Mouse (Mus musculus) c-Kit-positive CD71-negative TER-119-negative erythroid progenitor cells, embryonic 14.5 days (primary cell): ENCODE data around the gene Cd38.
A peak's percentile ranks its signal among the peaks of the same experiment; 100 is the strongest.

Experiments
- DNase-seq: peaks from one replicate; pipeline ENCODE4 v3.0.0-alpha.2; 2013; ENCODE audit warnings: low read depth

Gene Cd38

DNA sequence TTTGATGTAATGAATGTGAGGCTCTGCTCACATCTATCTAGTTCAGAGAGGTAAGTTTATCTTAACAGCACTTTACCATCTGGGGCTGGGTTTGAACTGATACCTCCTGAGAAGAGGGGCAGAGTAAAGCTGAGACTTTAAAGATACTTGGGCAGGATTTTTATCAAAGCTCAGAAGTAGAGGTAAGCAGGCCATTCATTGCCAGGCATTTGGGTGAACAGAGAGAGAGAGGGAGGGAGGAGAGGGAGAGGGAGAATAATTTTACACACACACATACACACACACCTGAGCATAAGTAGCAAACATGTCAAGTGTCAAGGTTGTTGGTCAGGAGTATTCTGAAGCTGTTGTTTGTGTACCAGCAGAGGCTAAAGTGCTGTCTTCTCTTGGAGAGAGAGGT is at the start of gene Cd38:
Cd38 (plus strand) TSS at position 301 of the 400 bp plus-strand sequence.
- no peak for DNase-seq

GRCm38 (mm10) chr5:43818695-43819094 is 49.7 kb upstream of the Cd38 start, which contains the start of gene Bst1:
Gene Bst1 (plus strand): TSS chr5:43818885.
- DNase-seq, result no peak

- no peak for DNase-seq
Observed at GRCm38 (mm10) chr5:43820785-43821184, 47.6 kb upstream of the Cd38 start.

DNA sequence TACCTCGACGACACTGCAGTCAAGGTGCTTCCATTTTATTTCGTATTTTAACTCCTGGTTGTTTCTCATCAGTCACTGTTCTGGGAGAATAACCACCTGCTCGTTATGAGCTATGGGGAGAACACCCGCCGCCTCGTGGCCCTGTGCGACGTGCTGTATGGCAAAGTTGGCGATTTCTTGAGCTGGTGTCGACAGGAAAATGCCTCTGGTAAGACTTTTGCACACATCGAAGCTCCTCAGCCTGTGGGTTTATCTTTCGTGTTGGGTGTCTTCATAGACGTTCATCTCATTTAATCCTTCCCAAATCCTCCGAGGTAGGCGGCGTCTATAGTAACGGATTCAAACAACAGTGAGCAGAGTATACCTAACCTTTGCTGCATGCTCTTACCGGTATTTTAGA is 46.8 kb upstream of the Cd38 start, which contains the start of gene Fbxl5:
Fbxl5 (minus strand) TSS at position 101 of the 400 bp plus-strand sequence.
- no peak for DNase-seq

GRCm38 (mm10) chr5:43822199-43822598 is 46.2 kb upstream of the Cd38 start:
- DNase-seq, result no peak

- no peak for DNase-seq
Observed at GRCm38 (mm10) chr5:43822824-43823223, 45.5 kb upstream of the Cd38 start.

DNA sequence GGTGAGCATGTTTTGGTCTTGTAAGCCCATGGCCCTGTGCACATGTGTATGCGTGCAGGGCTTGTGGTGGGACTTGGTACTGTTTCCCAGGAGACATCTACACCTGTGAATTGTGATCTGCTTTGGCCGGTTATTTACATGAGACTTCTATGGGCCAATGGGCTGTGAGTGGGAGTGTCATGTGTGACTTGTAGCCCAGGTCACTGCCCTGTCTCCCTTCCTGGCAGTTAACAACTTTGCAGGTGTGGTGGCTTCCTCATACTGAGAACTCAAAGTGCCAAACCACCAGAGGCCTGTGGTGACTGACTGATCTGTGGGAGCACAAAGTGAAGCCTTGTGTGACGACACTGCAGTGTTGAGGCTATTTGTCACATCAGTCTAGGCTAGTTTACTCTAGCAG is 43.8 kb upstream of the Cd38 start:
- DNase-seq, result no peak

- DNase-seq, result no peak
Observed at GRCm38 (mm10) chr5:43826883-43827282, 41.5 kb upstream of the Cd38 start.

DNA sequence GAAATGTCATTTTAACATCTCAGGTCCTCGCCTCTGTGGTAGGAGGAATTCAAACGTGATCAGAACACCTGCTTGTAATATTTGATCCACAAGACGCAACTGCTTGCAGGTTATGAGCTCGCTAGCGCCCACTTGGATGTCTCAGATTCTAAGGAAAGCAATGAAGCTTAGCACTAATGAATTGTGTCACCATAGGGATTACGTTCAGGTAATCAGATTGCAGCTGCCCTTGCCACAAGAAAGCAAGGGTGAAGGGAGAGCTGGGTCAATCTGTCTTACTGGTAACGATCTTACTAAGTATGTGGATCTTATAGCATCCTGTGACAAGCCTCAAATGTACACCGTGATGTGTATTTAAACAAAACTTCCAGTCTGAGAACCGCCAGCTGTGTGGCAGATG is 41.0 kb upstream of the Cd38 start:
- no peak for DNase-seq

- no peak for DNase-seq
Observed at GRCm38 (mm10) chr5:43836590-43836989, 31.8 kb upstream of the Cd38 start.

- peak; percentile 56 for DNase-seq
Observed at GRCm38 (mm10) chr5:43837372-43837771, 31.0 kb upstream of the Cd38 start.

- DNase-seq, result peak; percentile 65
Observed at GRCm38 (mm10) chr5:43841144-43842010, 27.0 kb upstream of the Cd38 start.

DNA sequence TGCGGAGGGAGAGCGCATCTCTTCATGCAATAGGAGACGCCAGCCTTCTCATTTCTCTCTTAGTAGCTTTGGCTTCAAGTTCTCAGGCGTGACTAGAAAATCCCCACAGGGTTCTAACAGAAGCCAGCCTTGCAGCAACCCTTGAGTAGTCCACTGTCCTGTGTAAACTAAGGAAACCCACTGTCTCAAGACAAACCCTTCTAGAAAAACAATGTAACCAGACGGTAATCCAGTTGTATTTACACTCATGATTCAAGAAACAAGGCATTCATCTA is 26.4 kb upstream of the Cd38 start:
- DNase-seq, result no peak

- no peak for DNase-seq
Observed at GRCm38 (mm10) chr5:43842576-43843155, 25.7 kb upstream of the Cd38 start.

DNA sequence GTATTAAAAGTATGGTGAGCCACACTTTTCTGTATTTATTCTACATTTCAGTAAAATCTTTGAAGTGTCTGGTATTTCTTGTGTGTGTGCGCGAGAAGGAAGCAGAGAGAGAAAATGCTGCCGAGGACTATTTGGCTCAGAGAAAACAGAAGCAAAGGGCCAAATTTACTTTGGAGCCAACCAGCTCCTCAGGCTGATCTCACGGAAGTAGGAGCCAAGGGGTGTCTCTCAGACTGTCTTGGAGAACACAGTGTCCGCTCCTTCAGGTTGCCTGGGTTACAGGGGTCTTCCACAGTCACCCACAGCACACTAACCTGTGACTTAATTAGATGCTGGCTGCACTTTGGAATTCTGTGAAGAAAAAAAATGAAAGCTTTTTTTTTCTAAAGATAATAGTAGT is 23.3 kb upstream of the Cd38 start:
- no peak for DNase-seq

DNA sequence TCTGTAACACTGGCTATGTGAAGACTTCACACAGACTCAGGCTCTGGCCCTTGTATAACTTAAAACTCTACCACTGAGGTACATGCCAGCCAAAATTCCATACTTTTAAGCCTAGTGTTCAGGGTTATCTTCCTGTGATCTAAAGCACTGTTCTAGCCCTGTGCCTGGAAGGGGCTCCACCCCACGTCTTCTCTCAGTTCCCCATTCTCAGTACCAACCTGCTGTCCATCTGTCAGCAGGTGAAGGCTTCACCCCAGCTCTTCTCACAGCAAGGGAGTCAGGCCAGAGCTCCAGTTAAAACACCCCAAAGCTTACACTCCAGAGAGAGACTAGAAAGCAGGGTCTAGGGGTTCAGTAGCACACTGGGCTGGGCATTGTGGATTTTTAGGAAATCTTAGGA is 22.7 kb upstream of the Cd38 start:
- no peak for DNase-seq

GRCm38 (mm10) chr5:43846227-43846626 is 22.1 kb upstream of the Cd38 start:
- no peak for DNase-seq

- no peak for DNase-seq
Observed at GRCm38 (mm10) chr5:43847555-43847954, 20.8 kb upstream of the Cd38 start.

DNA sequence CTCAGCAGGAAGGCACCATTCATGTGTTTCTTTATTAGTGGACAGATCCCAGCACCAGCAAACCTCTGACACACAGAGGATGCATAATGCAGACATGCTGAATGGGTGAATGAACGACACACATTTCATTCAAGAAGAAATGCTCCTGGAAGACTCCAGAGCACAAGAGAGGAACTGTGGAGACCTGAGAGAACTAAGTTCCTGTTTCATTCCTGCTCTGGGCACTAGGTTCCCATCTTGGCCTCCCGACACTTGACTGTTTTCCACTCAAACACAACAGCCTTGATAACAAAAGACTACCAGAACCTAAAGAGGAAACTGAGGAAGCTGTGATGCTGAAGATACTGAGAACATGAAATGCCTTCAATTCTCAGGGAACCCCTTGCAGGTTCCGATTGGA is 20.1 kb upstream of the Cd38 start:
- DNase-seq, result no peak

GRCm38 (mm10) chr5:43853096-43853867 is 15.1 kb upstream of the Cd38 start:
- no peak for DNase-seq

DNA sequence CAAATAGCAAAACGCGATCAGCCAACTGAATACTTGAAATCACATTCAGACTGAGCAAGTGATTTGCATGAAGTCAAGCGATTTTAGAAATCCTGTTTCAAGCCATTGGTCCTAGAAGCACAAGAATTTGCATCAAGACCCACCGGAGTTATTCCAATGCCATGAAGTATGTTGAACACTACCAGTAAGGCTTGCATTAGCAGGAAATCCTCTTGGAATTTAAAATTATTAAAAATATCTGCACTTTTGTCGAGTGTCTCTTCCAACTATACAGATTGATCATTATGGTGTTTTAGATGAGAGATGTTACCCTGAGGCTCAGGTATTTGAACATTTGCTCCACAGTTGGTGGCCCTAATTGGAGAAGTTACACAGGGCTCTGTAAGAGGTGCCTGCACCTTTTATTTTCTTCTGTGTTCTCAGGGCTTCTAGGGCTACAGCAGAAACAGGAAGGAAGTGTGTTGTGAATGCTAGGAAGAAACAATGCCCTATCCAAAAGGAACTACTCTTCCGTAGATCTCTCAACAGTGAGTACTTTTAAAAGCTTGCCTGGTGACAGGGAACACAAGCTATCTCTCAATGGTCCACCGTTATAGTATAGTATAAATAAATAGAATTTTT is 14.4 kb upstream of the Cd38 start:
- DNase-seq, result no peak

GRCm38 (mm10) chr5:43855769-43856168 is 12.6 kb upstream of the Cd38 start:
- DNase-seq, result no peak

DNA sequence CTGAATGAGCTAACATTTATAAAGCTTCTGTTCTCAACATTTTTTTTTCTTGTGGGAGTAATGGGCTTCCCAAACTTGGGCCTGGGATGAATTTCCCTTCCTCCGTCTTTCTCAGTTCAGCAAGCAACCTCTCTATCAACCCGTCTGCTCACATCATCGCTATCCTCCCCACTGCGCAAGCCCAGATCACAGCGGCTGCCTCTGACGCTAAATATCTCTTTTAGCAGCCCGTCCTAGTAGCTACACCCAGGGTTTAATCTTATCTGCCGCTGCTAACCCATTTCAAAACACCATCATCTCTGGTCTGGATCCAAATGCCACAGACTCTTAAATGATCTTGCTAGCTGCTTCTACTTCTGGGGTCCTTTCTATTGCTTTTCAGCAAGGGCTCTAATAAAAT is 8.7 kb upstream of the Cd38 start:
- no peak for DNase-seq
